Mouse (Mus musculus) liver, adult 2 months (tissue): ENCODE results near the gene Idh2.

ENCODE experiments used
- CTCF ChIP-seq: fragments of 200-500 bp; IDR thresholded peaks from 2 replicates; pipeline ENCODE4 v1.5.1; 2011; ENCODE audit warnings: low read depth, low read length, control low read depth
- POLR2A ChIP-seq: fragments of 200-500 bp; IDR thresholded peaks from 2 replicates; pipeline ENCODE4 v1.6.1; 2011; ENCODE audit warnings: low read length, control low read depth; ENCODE audit not compliant: insufficient read depth; ENCODE audit errors: extremely low read depth

GRCm38 (mm10) chr7:80123672-80124071, 8.5 kb upstream of the Idh2 start:
- TF ChIP-seq CTCF (no peak), POLR2A (no peak)
